Mouse (Mus musculus) T-helper 1 cell (primary cell): Measurements from ENCODE around the gene BC030870.
"Not testable (repeated sequence)": the region's sequence is repeated elsewhere in the genome, so short reads cannot be mapped to it uniquely, and the experiment has no call there.

Experiments used
- in situ Hi-C: fragments of 300-600 bp; cut with MboI, MseI; formaldehyde crosslinking; loops from one replicate; pipeline ENCODE4 v1.15.1; 2025; ENCODE audit warnings: high pct_unique_total_duplicates

BC030870 gene

GRCm38 (mm10) chr8:65129199-65129788, at the start of gene BC030870:
TSS of gene BC030870 (minus strand) at chr8:65129563.
- in situ Hi-C loops: no loop called here

- in situ Hi-C loops: no loop called here
Observed at GRCm38 (mm10) chr8:65174746-65175476, 45.5 kb upstream of the BC030870 start.

- in situ Hi-C loops: no loop called here
Observed at GRCm38 (mm10) chr8:65169184-65169583, 39.8 kb upstream of the BC030870 start.

- in situ Hi-C loops: not testable (repeated sequence)
Observed at GRCm38 (mm10) chr8:65160676-65161075, 31.3 kb upstream of the BC030870 start.

- in situ Hi-C loops: no loop called here
Observed at GRCm38 (mm10) chr8:65159096-65159748, 29.9 kb upstream of the BC030870 start.

GRCm38 (mm10) chr8:65157901-65158300, 28.5 kb upstream of the BC030870 start:
- in situ Hi-C loops: no loop called here

GRCm38 (mm10) chr8:65138830-65139466, 9.6 kb upstream of the BC030870 start:
- in situ Hi-C loops: loop anchor here (10.0 kb wide), 1 partner anchor 286 kb away; no protein-coding TSS in a partner anchor

- in situ Hi-C loops: no loop called here
Observed at GRCm38 (mm10) chr8:65126454-65126853, 2.9 kb downstream of the BC030870 start.

- in situ Hi-C loops: no loop called here
Observed at GRCm38 (mm10) chr8:65126014-65126413, 3.3 kb downstream of the BC030870 start.

- in situ Hi-C loops: no loop called here
Observed at GRCm38 (mm10) chr8:65112092-65112491, 17.3 kb downstream of the BC030870 start.

- in situ Hi-C loops: no loop called here
Observed at GRCm38 (mm10) chr8:65110285-65110691, 19.1 kb downstream of the BC030870 start.

GRCm38 (mm10) chr8:65108936-65109335, 20.4 kb downstream of the BC030870 start:
- in situ Hi-C loops: loop anchor here (5.0 kb wide), 1 partner anchor 147 kb away; no protein-coding TSS in a partner anchor

GRCm38 (mm10) chr8:65107936-65108718, 21.2 kb downstream of the BC030870 start:
- in situ Hi-C loops: loop anchor here (5.0 kb wide), 1 partner anchor 146 kb away; no protein-coding TSS in a partner anchor

- in situ Hi-C loops: no loop called here
Observed at GRCm38 (mm10) chr8:65104041-65104440, 25.3 kb downstream of the BC030870 start.

- in situ Hi-C loops: no loop called here
Observed at GRCm38 (mm10) chr8:65103632-65104031, 25.7 kb downstream of the BC030870 start.

- in situ Hi-C loops: no loop called here
Observed at GRCm38 (mm10) chr8:65099735-65100134, 29.6 kb downstream of the BC030870 start.

GRCm38 (mm10) chr8:65097760-65098415, 31.5 kb downstream of the BC030870 start:
- in situ Hi-C loops: no loop called here

- in situ Hi-C loops: no loop called here
Observed at GRCm38 (mm10) chr8:65089781-65090180, 39.6 kb downstream of the BC030870 start.

GRCm38 (mm10) chr8:65088120-65088519, 41.2 kb downstream of the BC030870 start:
- in situ Hi-C loops: no loop called here

- in situ Hi-C loops: no loop called here
Observed at GRCm38 (mm10) chr8:65087711-65088110, 41.7 kb downstream of the BC030870 start.

- in situ Hi-C loops: no loop called here
Observed at GRCm38 (mm10) chr8:65085680-65086079, 43.7 kb downstream of the BC030870 start.
